Mouse (Mus musculus): ENCODE measurements around the gene Wbp2. TPM values are rescaled to one million over a fixed set of nuclear protein-coding genes. Genes with fewer than 3 reads are reported as not detected.
"Not testable (repeated sequence)": the region's sequence is repeated elsewhere in the genome, so short reads cannot be mapped to it uniquely, and the experiment has no call there.

Gene Wbp2
- polyA plus RNA-seq, 1 experiment from 2014 or later = 153 TPM

GRCm38 (mm10) chr11:116127156-116127980 lies 40.6 kb upstream of the Wbp2 start, which contains the start of gene Trim47:
Trim47 (minus strand) TSS chr11:116127210.
- no peak for ATAC-seq (ENCODE audit: low read depth)
- H3K9ac ChIP-seq = peak within 1 kb of the TSS; percentile 18; the same call in 1 of the 2 replicates
- WGBS = 27% methylated on average over 23 of the region's 23 CpGs
- peaks cover 21% of the 10 kb centered on the region for H3K36me3 ChIP-seq
- H3K9me3 ChIP-seq = no peaks in the 10 kb centered on the region
- no peak within 1 kb of the TSS for H3K4me3 ChIP-seq
- H3K4me2 ChIP-seq = peak within 1 kb of the TSS; percentile 30
- H3K27me3 ChIP-seq = no peaks in the 10 kb centered on the region
- H3K27ac ChIP-seq (replicated peaks) = peak within 1 kb of the TSS; percentile 61; the same call in 1 of the 2 replicates
- peaks cover 41% of the 10 kb centered on the region for H3K4me1 ChIP-seq (replicated peaks)

DNA sequence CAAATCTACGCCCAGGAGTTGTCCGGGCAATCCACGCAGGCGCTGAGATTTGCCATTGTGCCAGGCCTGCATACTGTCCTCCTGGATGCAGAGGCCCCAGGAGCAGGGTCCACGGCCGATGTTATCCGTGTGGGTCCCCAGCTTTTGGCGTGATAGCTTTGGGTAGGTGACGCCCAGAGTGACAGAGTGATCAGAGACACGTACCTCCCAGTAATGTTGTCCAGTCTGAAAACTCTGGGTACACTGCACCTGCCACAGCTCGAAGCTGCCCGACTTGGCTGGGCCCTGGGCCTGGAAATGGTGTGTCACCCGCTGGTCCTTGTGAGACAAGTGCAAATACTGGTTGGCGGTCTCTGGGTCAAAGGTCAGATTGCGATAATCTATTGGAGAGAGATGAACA lies 39.5 kb upstream of the Wbp2 start:
- no peaks in the 10 kb centered on the region for H3K27me3 ChIP-seq
- peaks cover 11% of the 10 kb centered on the region for H3K36me3 ChIP-seq
- H3K9me3 ChIP-seq = no peaks in the 10 kb centered on the region
- 94% methylated on average over 15 of the region's 15 CpGs for WGBS
- no peak overlapping the region for H3K27ac ChIP-seq (replicated peaks)
- no peak overlapping the region for H3K4me3 ChIP-seq
- no peak for ATAC-seq (ENCODE audit: low read depth)
- H3K4me2 ChIP-seq = no peak overlapping the region
- no peak overlapping the region for H3K9ac ChIP-seq
- H3K4me1 ChIP-seq (replicated peaks) = peaks cover 35% of the 10 kb centered on the region

- H3K9me3 ChIP-seq; H3K4me3 ChIP-seq; H3K27ac ChIP-seq (replicated peaks); H3K4me2 ChIP-seq; H3K27me3 ChIP-seq; ATAC-seq (ENCODE audit: low read depth); H3K4me1 ChIP-seq (replicated peaks); H3K9ac ChIP-seq: not testable (repeated sequence)
- H3K36me3 ChIP-seq = peaks cover 11% of the 10 kb centered on the region
- WGBS = 93% methylated on average over 8 of the region's 8 CpGs
Measured at GRCm38 (mm10) chr11:116121731-116122245, 35.0 kb upstream of the Wbp2 start.

DNA sequence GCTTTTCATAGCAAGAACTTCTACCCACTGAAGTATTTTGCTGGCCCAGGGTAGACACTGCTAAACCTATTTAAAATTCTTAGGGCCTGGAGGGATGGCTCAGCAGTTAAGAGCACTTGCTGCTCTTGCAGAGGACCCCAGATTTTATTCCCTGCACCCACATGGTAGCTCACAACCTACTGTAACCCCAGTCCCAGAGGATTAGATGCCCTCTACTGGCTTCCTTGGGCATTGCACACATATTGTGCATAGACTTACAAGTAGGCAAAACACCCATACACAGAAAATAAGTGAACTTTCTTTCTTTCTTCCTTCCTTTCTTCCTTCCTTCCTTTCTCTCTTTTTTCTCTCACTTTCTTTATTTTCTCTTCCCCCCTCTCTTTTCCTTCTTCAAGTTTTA lies 31.0 kb upstream of the Wbp2 start:
- H3K9ac ChIP-seq = no peak overlapping the region
- H3K27ac ChIP-seq (replicated peaks) = no peak overlapping the region
- H3K4me2 ChIP-seq = no peak overlapping the region
- no peak for ATAC-seq (ENCODE audit: low read depth)
- H3K36me3 ChIP-seq = no peaks in the 10 kb centered on the region
- no peaks in the 10 kb centered on the region for H3K27me3 ChIP-seq
- no peaks in the 10 kb centered on the region for H3K4me1 ChIP-seq (replicated peaks)
- H3K9me3 ChIP-seq = no peaks in the 10 kb centered on the region
- no peak overlapping the region for H3K4me3 ChIP-seq

- Histone ChIP-seq H3K9ac (no peak overlapping the region), H3K9me3 (no peaks in the 10 kb centered on the region), H3K4me3 (no peak overlapping the region), H3K4me2 (no peak overlapping the region), H3K27me3 (no peaks in the 10 kb centered on the region), H3K4me1 (replicated peaks) (no peaks in the 10 kb centered on the region), H3K36me3 (no peaks in the 10 kb centered on the region), H3K27ac (replicated peaks) (no peak overlapping the region)
- no peak for ATAC-seq (ENCODE audit: low read depth)
- 74% methylated on average over 12 of the region's 12 CpGs for WGBS
Measured at GRCm38 (mm10) chr11:116117241-116117640, 30.4 kb upstream of the Wbp2 start.

- WGBS = 85% methylated on average over 19 of the region's 19 CpGs
- H3K27ac ChIP-seq (replicated peaks) = no peak overlapping the region
Measured at GRCm38 (mm10) chr11:116111611-116112203, 24.9 kb upstream of the Wbp2 start.

GRCm38 (mm10) chr11:116111067-116111466 lies 24.3 kb upstream of the Wbp2 start:
- no peak overlapping the region for H3K4me3 ChIP-seq
- H3K9ac ChIP-seq = no peak overlapping the region
- no peak for ATAC-seq (ENCODE audit: low read depth)
- no peak overlapping the region for H3K27ac ChIP-seq (replicated peaks)
- 85% methylated on average over 4 of the region's 4 CpGs for WGBS
- H3K4me1 ChIP-seq (replicated peaks) = peaks cover 40% of the 10 kb centered on the region
- H3K4me2 ChIP-seq = no peak overlapping the region
- no peaks in the 10 kb centered on the region for H3K9me3 ChIP-seq
- peaks cover 60% of the 10 kb centered on the region for H3K27me3 ChIP-seq
- no peaks in the 10 kb centered on the region for H3K36me3 ChIP-seq

More at GRCm38 (mm10) chr11:116111611-116112203, 24.9 kb upstream of the Wbp2 start:
- Histone ChIP-seq H3K9me3 (no peaks in the 10 kb centered on the region), H3K9ac (no peak overlapping the region), H3K36me3 (no peaks in the 10 kb centered on the region), H3K4me3 (no peak overlapping the region), H3K27me3 (peaks cover 54% of the 10 kb centered on the region), H3K4me2 (no peak overlapping the region), H3K4me1 (replicated peaks) (peaks cover 34% of the 10 kb centered on the region)
- ATAC-seq (ENCODE audit: low read depth) = no peak

- 36% methylated on average over 10 of the region's 10 CpGs for WGBS
- Histone ChIP-seq H3K4me2 (peak overlapping the region; percentile 52), H3K27ac (replicated peaks) (no peak overlapping the region), H3K9me3 (no peaks in the 10 kb centered on the region), H3K9ac (no peak overlapping the region; the same call in 1 of the 2 replicates), H3K4me1 (replicated peaks) (peaks cover 43% of the 10 kb centered on the region), H3K36me3 (no peaks in the 10 kb centered on the region), H3K27me3 (peaks cover 65% of the 10 kb centered on the region), H3K4me3 (peak overlapping the region; percentile 37; the same call in 1 of the 2 replicates)
- no peak for ATAC-seq (ENCODE audit: low read depth)
Measured at GRCm38 (mm10) chr11:116110540-116110939, 23.7 kb upstream of the Wbp2 start.

GRCm38 (mm10) chr11:116110131-116110530 lies 23.3 kb upstream of the Wbp2 start:
- peaks cover 68% of the 10 kb centered on the region for H3K27me3 ChIP-seq
- WGBS = 4% methylated on average over 35 of the region's 35 CpGs

DNA sequence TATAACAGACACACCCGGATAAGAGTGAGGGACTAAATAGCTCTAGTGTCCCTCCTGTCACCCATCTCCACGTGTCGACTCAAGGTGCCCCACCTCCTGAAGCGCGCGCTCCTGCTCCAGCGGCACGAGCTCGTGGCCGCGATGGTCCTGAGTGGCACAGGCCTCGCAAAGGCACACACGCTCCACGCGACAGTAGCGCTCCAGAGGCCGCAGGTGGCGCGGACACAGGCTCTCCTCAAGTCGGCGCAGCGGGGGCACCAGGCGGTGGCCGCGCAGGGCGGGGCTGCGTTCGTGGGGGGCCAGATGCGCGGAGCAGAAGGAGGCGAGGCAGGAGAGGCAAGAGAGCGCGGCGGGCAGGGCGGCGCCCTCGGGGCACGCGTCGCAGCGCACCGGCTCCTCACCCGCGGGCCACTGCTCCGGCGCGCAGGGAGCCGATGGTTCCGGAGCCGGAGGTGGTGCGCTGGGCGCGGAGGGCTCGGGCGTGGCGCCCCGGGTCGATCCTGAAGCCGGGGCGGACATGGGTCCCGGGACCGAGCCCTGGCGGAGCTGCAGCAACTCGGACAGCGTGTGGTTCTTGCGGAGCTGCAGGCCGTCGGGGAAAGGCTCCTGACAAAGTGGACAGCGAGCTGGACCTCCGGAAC lies 22.8 kb upstream of the Wbp2 start:
- Histone ChIP-seq H3K27me3 (peaks cover 68% of the 10 kb centered on the region), H3K4me3 (peak overlapping the region; percentile 37), H3K36me3 (no peaks in the 10 kb centered on the region), H3K4me2 (peak overlapping the region; percentile 52), H3K4me1 (replicated peaks) (peaks cover 45% of the 10 kb centered on the region), H3K9me3 (no peaks in the 10 kb centered on the region), H3K9ac (peak overlapping the region; percentile 53), H3K27ac (replicated peaks) (no peak overlapping the region)
- ATAC-seq (ENCODE audit: low read depth) = no peak
- WGBS = 2% methylated on average over 54 of the region's 70 CpGs

More at GRCm38 (mm10) chr11:116110131-116110530, 23.3 kb upstream of the Wbp2 start:
- peak overlapping the region; percentile 37 for H3K4me3 ChIP-seq
- H3K4me2 ChIP-seq = peak overlapping the region; percentile 52
- H3K9me3 ChIP-seq = no peaks in the 10 kb centered on the region
- no peaks in the 10 kb centered on the region for H3K36me3 ChIP-seq
- H3K9ac ChIP-seq = peak overlapping the region; percentile 53
- no peak overlapping the region for H3K27ac ChIP-seq (replicated peaks)
- peaks cover 43% of the 10 kb centered on the region for H3K4me1 ChIP-seq (replicated peaks)
- ATAC-seq (ENCODE audit: low read depth) = no peak

DNA sequence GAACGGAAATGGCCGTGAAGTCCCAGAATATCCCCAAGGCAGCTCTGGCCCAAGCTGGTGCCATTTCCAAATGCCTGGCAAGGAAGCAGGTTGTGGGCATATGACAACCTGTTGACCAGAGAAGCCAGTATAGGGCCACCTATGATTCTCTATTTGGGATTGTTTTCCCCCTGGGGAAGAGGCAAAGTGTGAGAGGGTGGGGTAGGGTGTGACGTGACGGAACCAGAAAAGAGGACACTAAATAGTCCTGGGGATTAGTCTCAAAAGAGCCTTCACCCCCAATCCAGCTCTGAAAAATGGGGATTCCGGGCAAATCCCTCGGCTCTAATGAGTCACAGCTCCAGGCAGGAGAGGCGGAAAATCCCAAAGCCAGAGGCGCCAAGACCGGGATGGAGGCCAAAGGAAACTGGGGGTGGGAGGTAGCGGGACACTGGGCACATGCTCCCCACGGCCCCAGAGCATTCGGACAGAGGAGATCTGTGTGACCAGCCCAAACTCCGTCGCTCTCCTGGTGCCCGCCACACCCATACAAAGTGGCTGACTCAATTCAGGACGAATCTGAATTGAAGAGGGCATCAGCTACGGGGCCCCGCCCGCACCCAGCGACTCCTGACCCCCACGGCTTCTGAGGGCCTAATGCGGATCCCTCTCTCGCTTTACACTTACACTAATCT lies 21.8 kb upstream of the Wbp2 start:
- H3K9ac ChIP-seq = no peak overlapping the region
- H3K4me3 ChIP-seq = peak overlapping the region; percentile 37

More for the DNA sequence above, 21.8 kb upstream of the Wbp2 start:
- no peak for ATAC-seq (ENCODE audit: low read depth)
- Histone ChIP-seq H3K27ac (replicated peaks) (no peak overlapping the region), H3K27me3 (peaks cover 68% of the 10 kb centered on the region), H3K4me1 (replicated peaks) (peaks cover 54% of the 10 kb centered on the region), H3K4me2 (peak overlapping the region; percentile 52), H3K9me3 (no peaks in the 10 kb centered on the region), H3K36me3 (no peaks in the 10 kb centered on the region)
- 4% methylated on average over 23 of the region's 23 CpGs for WGBS

Measured in neural tube, embryonic 13.5 days (tissue).